Mouse (Mus musculus): ENCODE results near the gene Rubcnl.
A peak's percentile ranks its signal among the peaks of the same experiment; 100 is the strongest.

Rubcnl gene

DNA sequence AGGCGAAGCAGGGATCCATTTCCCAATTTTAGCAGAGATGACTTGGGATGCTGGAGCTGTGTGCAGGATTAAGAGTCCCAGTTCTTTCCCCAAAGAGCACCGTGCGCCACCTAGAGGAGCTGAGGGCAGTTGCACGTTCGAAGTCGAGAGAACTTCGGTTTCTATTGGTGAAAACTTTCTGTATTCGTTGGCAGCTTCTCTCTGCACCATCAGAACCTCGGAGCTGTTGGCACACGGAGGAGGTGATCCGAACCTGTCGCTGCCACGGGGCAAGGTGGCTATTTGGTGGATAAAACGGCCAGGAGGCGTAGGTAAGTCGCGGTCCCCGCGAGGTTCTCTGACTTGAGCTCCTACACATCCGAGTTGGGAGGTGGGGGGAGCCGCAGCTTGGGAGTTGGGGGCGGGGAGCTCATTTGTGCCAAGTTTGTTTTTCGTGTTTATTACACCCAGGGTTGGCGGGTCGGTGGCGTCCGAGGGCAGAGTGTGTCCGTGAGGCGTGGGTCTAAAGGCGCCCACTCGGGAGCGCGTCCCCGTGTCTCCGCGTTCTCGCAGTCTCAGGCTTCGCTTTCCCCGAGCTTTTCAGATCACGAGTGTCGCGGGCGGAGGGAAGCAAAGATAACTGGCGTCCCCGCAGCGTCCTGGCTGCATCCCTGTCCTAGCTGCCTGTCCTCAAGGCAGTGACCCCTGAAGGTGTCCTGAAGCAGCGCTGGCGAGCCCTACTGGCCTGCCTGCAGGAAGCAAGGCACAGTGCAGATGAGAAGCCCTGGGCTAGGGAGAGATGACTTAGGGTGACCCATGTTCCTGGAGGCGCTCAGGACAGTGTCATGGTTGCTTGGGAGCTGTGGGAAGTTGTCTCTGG, at the start of gene Rubcnl:
Gene Rubcnl (plus strand): TSS at position 172 of the 859 bp plus-strand sequence.
- peak; percentile 66 for DNase-seq (ENCODE audit: low spot score)

DNA sequence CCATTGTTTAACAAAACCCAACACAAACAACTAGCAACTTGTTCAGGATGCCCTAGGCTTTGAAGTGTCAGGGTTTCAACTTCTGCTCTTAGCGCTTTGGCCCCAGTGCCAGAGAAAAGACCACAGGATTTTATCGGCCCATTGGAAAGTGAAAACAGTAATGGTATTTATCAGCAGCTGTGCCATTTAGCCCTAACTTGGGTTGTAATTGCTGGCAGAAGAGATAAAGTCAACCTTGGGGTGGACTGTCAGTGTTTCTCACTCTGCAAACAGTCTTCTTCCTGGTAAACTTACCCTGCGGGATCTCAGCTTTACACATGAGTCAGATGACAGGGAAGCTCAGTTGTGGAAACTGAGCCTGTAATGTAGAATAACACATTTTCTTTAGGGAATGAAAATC, 43.6 kb upstream of the Rubcnl start:
- no peak for DNase-seq (ENCODE audit: low spot score)

DNA sequence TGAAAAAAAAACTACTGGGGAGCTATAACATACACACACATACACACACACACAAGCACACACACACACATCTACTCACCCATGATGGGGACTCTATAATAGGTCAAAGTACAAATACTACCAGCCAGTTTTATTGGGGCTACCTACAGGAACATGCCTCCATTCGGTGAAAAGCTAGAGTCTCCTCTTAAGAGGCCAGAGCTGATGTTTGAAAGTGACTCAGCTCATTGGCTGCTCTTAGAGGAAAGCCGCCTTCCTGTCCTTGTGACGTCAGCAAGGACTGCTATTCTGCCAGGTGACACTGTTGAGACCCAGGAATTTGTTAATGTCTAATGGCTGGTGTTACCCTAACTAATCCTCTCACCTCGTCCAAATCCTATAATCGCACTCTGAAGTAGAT, 43.1 kb upstream of the Rubcnl start:
- DNase-seq (ENCODE audit: low spot score), result no peak

DNA sequence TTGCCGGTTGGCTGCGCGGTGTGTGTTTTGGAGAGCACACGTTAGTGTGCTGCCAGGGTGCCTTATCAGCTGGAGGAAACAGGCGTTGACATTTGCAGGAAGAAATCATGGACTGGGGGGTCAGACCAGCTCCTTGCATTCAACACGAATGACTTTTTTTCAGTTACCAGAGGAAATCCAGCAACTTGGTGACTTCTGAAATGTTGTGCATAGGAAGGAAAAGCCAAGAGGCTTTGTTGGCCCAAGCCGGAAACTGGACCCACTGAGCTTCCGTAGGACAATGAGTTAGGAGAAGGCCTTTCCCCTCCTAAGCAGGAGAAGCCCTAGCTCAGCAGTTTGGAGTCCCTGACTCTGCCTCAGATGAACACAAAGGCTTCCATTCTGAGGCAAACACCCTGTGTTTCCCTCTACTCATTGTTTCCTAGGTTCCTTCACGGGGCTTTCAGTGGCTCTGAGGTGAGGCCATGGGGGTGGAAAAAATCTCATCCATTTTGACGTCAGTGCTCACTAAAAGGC, 41.6 kb upstream of the Rubcnl start:
- no peak for DNase-seq (ENCODE audit: low spot score)

DNA sequence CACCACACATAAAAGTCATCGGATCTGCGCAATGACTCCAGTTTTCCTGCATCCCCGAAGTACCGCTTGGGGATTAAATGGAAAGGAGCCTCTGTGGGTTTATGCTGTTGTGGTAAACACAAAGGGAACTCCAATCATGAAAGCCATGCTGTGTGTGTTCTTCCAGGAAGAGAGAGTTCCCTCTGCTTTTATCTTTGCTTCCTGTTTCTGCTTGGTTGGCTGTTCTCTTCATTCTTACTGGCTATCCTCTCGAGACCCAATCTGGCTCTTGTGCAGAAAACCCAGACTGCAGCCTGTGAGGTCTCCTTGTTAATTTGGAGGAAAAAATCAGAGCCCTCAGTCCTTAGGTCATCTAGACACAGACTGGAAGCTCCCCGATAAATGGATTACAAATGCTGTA, 38.9 kb upstream of the Rubcnl start:
- no peak for DNase-seq (ENCODE audit: low spot score)

DNA sequence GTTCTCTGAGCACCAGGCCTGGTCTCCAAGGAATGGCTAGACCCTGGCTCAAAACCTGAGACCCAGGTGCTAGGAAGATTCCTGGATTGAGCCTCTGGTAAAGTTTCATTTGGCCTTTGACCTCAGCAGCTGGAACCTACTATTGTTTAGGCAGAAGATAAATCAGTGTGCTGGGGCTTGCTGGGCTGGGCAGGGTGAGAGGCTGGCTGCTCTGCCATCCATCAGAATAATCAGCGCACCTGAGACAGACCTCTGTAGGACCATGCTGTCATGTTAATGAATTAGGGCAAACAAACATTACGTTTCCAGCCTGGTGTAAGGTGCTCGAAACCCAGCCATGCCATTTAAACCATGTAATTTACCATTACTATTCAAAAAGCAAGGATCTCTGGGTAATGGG, 34.8 kb upstream of the Rubcnl start:
- no peak for DNase-seq (ENCODE audit: low spot score)

DNA sequence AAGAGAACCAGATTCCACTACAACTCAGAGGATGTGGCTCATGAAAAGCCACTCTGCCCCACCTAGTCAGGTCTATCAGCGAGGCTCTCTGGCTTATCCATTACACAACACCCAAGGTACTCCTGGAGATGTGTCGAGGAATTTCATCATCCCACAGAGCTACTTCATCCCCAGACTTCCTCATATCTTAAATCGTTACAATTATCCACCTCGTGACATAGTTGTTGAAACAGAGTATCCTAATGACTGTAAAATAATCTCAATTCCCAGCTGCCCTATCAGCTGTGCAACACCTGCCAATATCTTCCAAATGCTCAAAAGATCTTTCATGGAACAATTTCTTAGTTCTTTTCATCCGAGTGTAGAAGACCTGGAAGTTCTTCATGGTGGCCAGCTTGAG, 32.7 kb upstream of the Rubcnl start:
- DNase-seq (ENCODE audit: low spot score), result no peak

DNA sequence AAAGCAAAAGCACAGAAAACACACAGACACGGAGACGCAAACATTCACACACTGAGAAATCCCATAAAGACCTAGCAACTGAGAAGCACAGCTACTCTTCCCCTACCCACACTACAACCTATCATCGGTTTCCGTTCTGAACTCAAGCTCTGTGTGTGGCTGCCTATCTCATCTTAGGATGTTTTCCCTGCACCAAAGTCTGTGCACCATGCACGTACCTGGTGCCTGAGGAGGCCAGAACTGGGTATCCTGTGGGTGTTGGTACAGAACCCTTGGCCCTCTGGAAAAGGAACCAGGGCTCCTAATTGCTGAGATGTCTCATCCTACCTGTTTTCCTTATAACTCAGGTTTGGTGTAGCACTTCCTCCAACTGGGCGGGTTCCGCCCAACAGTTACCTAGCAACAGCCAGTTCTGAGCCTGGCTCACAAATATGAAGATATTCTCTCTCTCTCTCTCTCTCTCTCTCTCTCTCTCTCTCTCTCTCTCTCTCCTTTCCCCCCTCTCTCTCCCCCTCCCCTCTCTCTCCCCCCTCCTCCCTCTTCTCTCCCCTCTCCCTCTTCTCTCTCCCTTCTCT, 30.9 kb upstream of the Rubcnl start:
- DNase-seq (ENCODE audit: low spot score), result no peak

DNA sequence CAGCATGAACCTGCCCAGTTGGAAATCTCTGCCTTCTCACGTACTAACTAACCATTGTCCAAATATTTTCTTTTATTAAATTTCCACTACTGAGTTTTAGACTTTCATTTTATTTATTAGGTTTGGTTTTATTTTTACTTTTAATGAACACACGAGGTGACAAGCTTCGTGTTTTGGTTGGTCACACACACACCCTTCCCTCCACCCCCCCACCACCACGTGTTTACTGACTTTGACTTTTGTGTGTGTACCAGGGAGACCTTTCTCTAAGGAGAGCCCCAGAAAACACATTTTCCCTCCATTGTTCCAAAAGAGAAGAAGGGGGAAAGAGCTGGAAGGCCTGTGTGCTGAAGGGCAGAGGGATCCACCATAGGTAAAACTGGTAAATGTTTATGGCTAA, 30.2 kb upstream of the Rubcnl start:
- no peak for DNase-seq (ENCODE audit: low spot score)

DNA sequence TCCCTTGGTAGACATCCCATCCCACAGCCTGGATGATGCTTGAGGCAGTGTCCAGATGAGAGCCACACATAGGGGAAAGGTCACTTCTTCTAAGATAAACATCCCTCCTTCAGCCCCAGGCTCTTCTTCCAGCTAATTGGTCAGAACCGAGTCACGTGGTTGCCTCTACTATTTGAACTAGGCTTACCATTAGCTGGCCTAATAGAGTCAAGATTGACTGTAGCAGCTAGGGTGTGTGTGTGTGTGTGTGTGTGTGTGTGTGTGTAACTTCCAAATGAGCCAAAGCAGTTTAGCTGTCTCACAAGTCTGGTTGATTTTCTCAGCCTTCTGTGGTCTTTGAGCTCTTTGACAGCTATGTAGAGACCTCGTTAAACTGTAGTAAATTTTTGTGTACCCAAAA, 29.3 kb upstream of the Rubcnl start:
- DNase-seq (ENCODE audit: low spot score), result no peak

DNA sequence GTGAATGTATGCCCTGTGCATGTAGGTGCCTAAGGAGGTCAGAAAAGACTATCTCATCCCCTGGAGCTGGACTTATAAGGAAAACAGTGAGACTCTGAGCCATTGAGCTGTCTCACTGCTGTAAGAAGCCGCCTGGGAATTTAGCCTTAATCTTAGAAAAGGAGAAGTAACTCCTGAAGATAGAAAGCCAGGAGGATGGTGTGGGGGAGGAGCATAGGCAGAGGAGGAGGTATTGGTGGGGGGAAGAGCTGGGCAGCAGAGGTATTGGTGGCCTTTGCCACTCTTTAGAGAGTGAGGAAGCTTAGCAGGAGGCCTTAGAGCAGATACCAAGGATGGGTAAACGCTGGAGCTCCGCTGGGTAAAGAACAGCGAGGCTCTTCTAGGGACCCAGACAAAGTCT, 26.5 kb upstream of the Rubcnl start:
- DNase-seq (ENCODE audit: low spot score), result no peak

DNA sequence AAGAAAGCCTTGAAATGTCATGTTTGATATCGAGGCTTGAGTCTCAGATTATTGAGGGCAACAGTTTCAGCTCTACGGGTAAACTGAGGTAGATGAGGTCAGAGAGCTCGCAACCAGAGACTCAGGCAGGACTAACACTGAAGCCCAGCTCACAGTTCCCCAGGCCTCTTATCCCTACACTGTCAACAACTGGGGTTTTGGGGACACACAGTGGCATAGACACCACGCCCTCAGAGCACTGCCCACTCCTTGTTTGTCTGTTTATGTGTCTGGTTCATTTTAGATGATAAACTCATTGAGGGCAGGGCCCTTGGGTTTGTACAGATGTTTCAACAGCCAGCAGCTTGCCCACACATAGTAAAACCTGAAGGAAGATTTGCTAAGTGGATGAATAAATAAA, 25.9 kb upstream of the Rubcnl start:
- no peak for DNase-seq (ENCODE audit: low spot score)

DNA sequence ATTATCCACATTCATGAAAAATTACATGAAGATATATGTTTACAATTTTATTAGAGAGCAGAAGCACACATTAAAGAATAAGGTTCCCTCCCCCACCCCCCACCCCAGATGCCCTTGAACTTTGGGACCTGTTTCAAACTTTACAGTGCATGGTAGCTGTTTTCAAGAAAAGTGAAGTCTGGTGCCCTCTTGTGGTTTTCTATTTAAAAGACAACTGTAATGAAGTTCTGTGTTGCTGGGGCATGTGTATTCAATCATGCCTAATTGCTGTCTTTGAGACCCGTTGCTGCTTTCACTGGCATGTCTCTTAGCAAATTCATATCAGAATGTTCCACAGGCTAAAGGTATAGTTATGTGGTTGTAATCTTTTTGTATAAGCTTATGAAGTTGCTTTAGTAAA, 25.3 kb upstream of the Rubcnl start:
- DNase-seq (ENCODE audit: low spot score), result no peak

DNA sequence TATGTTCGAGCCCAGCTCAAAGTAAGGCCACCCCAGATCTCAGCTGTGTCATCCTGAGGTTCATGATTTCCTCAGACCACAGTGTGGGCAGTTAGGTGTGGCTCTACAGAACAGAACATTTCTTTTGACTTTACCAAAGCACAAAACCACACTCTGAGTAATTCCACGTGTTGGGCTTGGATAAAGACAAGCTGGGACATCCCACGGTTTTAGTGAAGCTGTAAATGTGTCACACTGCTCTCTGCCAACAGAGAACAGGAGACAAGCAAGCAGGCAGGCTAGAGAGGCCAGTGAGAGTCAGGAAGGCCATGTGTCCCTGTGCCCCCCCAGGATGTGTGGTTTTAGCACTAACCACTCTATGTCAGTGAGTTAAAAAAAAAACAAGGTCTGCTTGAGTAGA, 19.3 kb upstream of the Rubcnl start:
- no peak for DNase-seq (ENCODE audit: low spot score)

DNA sequence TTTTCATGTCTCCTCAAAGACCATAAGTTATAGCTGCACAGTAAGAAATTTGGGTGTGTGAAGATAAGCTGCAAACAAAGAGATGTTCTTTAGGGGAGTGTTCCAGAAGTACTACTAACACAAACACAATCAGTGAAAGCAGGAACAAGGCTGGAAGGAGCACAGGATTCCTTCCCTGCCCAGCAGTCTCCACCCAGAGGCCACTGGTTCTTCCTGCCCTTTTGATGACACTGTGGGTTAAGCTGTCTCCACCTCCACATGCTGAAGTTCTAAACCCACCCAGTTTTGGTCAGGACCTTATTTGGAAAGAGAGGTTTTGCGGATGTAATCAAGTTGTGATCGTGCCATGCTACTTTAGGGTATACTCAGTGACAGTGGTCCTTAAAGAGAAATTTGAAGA, 18.8 kb upstream of the Rubcnl start:
- no peak for DNase-seq (ENCODE audit: low spot score)

DNA sequence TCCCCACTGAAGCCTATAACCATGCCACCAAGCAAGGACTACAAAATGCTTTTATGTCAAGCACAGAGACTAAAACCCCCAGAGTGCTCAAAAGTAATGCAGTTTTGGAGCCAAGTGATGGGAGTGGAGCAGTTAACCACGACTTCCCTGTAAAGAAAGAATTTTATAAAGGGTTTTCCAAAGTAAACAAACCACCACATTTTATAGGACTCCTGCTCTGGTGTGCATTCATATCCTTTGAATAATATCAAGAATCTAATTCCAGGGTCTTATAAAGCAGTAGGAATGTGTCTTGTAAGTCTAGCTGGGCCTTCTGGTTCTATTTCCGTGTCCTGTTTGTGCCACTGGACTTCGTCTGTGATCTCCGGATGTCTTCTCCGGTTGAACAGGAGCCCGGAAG, 14.5 kb upstream of the Rubcnl start:
- DNase-seq (ENCODE audit: low spot score), result no peak

DNA sequence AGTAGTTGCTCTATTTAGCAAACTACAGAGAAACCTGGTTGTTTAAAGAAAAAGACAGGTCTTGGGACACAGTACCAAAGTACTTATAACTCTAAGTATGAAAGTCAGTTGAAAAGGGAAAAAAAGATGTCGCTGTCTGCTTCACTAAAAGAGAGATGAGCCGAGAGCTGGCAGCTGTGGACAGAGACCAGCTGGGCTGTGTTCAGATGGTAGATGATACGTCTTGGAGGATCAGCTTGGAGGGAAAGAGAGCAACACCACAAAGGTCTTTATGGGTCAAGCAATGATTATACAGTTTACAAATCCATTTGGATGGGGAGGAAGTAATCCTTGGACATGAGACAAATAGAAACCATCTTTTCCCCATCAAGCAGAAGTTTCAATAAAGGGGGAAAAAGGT, 12.5 kb upstream of the Rubcnl start:
- no peak for DNase-seq (ENCODE audit: low spot score)

DNA sequence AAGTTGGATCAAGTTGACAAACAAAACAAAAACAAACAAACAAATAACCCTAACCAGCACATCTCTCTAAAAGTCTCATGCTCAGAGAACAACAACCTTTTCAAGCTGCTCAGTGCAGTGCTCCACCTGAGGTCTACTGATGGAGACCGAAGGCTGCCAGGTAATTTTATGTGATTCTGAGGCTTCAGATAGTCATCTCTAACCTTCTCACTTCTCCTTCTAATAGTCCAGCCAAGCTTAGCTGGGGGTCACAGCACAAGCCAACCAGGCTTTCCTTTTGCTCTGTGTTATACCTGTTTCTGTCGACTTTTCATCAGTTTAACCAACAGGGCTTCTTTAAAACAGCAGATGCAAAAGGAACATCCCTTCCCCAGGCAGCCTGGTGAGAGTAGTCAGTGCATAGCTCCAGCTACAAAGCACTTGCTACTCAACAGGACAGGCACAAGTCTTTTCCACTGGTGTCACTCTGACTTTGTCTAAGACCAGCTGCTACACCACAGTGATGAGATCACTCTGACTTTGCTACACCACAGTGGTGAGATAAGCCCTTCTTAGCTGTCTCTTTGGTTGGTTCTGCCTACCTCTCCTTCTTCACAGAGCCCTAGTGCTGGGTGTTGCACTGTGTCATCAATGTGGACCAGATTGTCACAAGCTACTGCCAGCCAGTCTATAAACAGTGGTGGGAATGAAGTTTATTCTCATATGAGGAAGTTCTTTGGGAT, 10.2 kb upstream of the Rubcnl start:
- no peak for DNase-seq (ENCODE audit: low spot score)

DNA sequence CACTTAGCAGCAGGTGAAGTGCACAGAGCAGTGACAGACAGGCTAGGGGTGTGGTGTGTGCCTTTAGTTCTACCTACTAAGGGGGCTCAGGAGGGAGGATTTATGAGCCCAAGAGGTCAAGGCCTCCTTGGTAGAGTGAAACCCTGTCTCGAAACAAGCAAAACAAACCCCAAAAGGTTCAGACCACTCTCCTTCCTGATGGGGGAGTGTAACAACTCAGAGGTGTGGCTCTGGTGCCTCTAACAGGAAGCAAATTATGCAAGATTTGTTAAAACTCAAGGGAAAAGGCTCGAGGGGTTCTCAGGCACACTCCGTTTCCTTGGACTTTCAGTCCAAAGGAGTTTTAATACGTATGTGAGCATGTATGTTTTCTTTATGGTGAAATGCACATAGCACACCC, 5.5 kb upstream of the Rubcnl start:
- no peak for DNase-seq (ENCODE audit: low spot score)

DNA sequence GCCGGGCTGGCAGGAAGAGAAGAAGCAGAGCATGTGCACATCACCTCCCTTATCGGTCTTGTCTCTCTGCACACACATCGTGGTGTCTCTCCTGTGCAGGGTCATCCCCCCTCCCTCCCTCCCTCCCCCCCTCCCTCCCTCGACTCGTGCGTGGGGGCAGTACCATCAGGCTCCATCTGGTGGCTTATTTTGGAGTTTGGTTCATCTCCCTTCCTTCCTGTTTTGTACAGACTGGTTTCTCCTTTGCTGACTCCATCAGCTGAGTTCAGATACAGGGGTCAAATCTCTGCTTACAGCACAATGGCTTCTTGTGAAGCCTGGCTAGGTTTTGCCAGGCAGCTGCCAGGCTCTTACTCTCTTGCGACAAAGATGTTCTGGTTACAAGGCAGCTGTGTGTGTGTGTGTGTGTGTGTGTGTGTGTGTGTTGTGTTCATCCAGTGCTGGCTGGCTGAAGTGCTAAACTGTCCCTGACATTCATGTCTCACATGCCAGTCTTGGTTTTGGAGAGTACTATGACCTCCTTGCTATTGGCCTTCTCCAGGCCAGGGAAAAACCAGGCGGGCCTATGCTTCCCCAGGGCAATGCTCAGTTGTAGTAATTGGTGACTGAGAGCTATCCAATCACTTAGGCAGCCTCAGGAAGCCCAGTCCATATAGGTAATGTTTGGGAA, 4.7 kb upstream of the Rubcnl start:
- no peak for DNase-seq (ENCODE audit: low spot score)

DNA sequence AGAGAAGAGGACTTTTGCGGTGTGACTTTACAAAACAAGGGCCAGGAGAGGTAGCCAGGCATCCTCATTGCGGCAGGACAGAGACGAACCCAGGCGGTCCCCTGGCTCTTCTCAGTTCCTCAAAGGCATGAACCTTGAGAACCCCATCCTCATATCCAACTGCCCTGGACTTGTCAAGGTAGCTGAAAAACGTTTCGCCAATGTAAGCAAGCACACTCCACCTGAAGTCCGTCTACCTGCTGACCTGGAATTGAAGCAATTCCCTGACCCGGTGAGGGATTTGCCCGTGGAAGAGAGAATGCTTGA, 841 bp downstream of the Rubcnl start:
- DNase-seq (ENCODE audit: low spot score), result no peak

DNA sequence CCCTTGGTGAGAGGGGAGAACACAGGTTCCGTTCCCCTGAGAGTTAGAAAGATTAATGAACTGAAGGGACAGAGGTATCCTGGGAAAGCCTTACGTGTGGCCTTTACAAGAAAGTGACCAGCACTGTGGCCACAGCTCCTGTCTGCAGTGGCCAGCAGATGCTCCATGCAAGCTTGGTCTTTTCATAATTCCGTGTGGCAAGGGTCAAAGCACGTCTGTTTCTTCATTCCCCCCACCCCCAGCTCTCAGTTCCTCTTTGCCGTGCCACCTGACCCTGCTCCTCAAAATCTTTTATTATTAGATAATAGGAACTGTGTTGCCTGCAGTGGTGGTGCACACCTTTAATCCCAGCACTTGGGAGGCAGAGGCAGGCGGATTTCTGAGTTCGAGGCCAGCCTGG, 1.4 kb downstream of the Rubcnl start:
- DNase-seq (ENCODE audit: low spot score), result no peak
